Mouse (Mus musculus): Measurements from ENCODE around the gene Rarb. TPM values are rescaled to one million over a fixed set of nuclear protein-coding genes. Genes with fewer than 3 reads are reported as not detected.

The Rarb gene
- polyA plus RNA-seq, 1 experiment: 0.19 TPM

GRCm38 (mm10) chr14:16717821-16718220 lies 101.1 kb downstream of the Rarb start:
- Histone ChIP-seq H3ac (ENCODE audit: control insufficient read depth, insufficient read length) (no peak overlapping the region), H3K4me2 (ENCODE audit: low read depth) (no peak overlapping the region), H3K36me3 (ENCODE audit: control insufficient read depth, insufficient read depth) (no peaks in the 10 kb centered on the region), H3K27me3 (ENCODE audit: control insufficient read depth, insufficient read depth, insufficient read length) (no peaks in the 10 kb centered on the region), H3K4me3 (no peak overlapping the region), H3K79me2 (ENCODE audit: control insufficient read depth, insufficient read depth) (no peaks in the 10 kb centered on the region)
- TF ChIP-seq MYOG (IDR thresholded peaks at IDR 0.05; ENCODE audit: control insufficient read depth in 1 of 3, insufficient read depth in 1 of 3, insufficient read length in 2 of 3, low read depth in 2 of 3) (no peak), POLR2A (IDR thresholded peaks at IDR 0.05; ENCODE audit: insufficient read length, low read depth) (no peak), CEBPB (IDR thresholded peaks at IDR 0.05; ENCODE audit: insufficient read depth, poor library complexity, severe bottlenecking) (no peak), MYOD1 (IDR thresholded peaks at IDR 0.05; ENCODE audit: control insufficient read depth in 1 of 3, insufficient read length in 2 of 3, low read depth in 2 of 3) (no peak), TCF12 (IDR thresholded peaks at IDR 0.05; ENCODE audit: insufficient read depth, poor library complexity, severe bottlenecking) (no peak), REST (IDR thresholded peaks at IDR 0.05; ENCODE audit: insufficient read depth, insufficient read length) (no peak), E2F4 (IDR thresholded peaks at IDR 0.05; ENCODE audit: insufficient read depth) (no peak), SRF (IDR thresholded peaks at IDR 0.05; ENCODE audit: control insufficient read depth, insufficient read length, low read depth) (no peak), MAX (IDR thresholded peaks at IDR 0.05; ENCODE audit: low read depth) (no peak), USF1 (IDR thresholded peaks at IDR 0.05; ENCODE audit: low read depth) (no peak), POLR2AphosphoS2 (IDR thresholded peaks at IDR 0.05; ENCODE audit: insufficient read length, low read depth) (no peak), TCF3 (IDR thresholded peaks at IDR 0.05; ENCODE audit: insufficient read length, low read depth) (no peak)

GRCm38 (mm10) chr14:16714344-16714955 lies 104.5 kb downstream of the Rarb start:
- TF ChIP-seq SRF (IDR thresholded peaks at IDR 0.05; ENCODE audit: control insufficient read depth, insufficient read length, low read depth): no peak
- TF ChIP-seq TCF3 (IDR thresholded peaks at IDR 0.05; ENCODE audit: insufficient read length, low read depth): no peak
- TF ChIP-seq TCF12 (IDR thresholded peaks at IDR 0.05; ENCODE audit: insufficient read depth, poor library complexity, severe bottlenecking): no peak
- TF ChIP-seq E2F4 (IDR thresholded peaks at IDR 0.05; ENCODE audit: insufficient read depth): no peak
- no peak for TF ChIP-seq POLR2AphosphoS2 (IDR thresholded peaks at IDR 0.05; ENCODE audit: insufficient read length, low read depth)
- no peak for TF ChIP-seq MYOG (IDR thresholded peaks at IDR 0.05; ENCODE audit: control insufficient read depth in 1 of 3, insufficient read depth in 1 of 3, insufficient read length in 2 of 3, low read depth in 2 of 3)
- TF ChIP-seq REST (IDR thresholded peaks at IDR 0.05; ENCODE audit: insufficient read depth, insufficient read length): no peak
- TF ChIP-seq USF1 (IDR thresholded peaks at IDR 0.05; ENCODE audit: low read depth): no peak

GRCm38 (mm10) chr14:16713773-16714172 lies 105.2 kb downstream of the Rarb start:
- no peak overlapping the region for H3K4me2 ChIP-seq (ENCODE audit: low read depth)

More at GRCm38 (mm10) chr14:16714344-16714955, 104.5 kb downstream of the Rarb start:
- Histone ChIP-seq H3K79me2 (ENCODE audit: control insufficient read depth, insufficient read depth) (no peaks in the 10 kb centered on the region), H3K36me3 (ENCODE audit: control insufficient read depth, insufficient read depth) (no peaks in the 10 kb centered on the region), H3ac (ENCODE audit: control insufficient read depth, insufficient read length) (no peak overlapping the region), H3K27me3 (ENCODE audit: control insufficient read depth, insufficient read depth, insufficient read length) (no peaks in the 10 kb centered on the region), H3K4me3 (no peak overlapping the region), H3K4me2 (ENCODE audit: low read depth) (no peak overlapping the region)

GRCm38 (mm10) chr14:16699228-16699627 lies 119.7 kb downstream of the Rarb start:
- Histone ChIP-seq H3K27me3 (ENCODE audit: control insufficient read depth, insufficient read depth, insufficient read length) (no peaks in the 10 kb centered on the region), H3K36me3 (ENCODE audit: control insufficient read depth, insufficient read depth) (no peaks in the 10 kb centered on the region), H3K4me3 (no peak overlapping the region), H3ac (ENCODE audit: control insufficient read depth, insufficient read length) (no peak overlapping the region), H3K79me2 (ENCODE audit: control insufficient read depth, insufficient read depth) (no peaks in the 10 kb centered on the region), H3K4me2 (ENCODE audit: low read depth) (no peak overlapping the region)
- TF ChIP-seq REST (IDR thresholded peaks at IDR 0.05; ENCODE audit: insufficient read depth, insufficient read length) (no peak), USF1 (IDR thresholded peaks at IDR 0.05; ENCODE audit: low read depth) (no peak), TCF12 (IDR thresholded peaks at IDR 0.05; ENCODE audit: insufficient read depth, poor library complexity, severe bottlenecking) (no peak), MYOD1 (IDR thresholded peaks at IDR 0.05; ENCODE audit: control insufficient read depth in 1 of 3, insufficient read length in 2 of 3, low read depth in 2 of 3) (no peak)

More at GRCm38 (mm10) chr14:16713773-16714172, 105.2 kb downstream of the Rarb start:
- Histone ChIP-seq H3K27me3 (ENCODE audit: control insufficient read depth, insufficient read depth, insufficient read length) (no peaks in the 10 kb centered on the region), H3K79me2 (ENCODE audit: control insufficient read depth, insufficient read depth) (no peaks in the 10 kb centered on the region), H3ac (ENCODE audit: control insufficient read depth, insufficient read length) (no peak overlapping the region), H3K36me3 (ENCODE audit: control insufficient read depth, insufficient read depth) (no peaks in the 10 kb centered on the region), H3K4me3 (no peak overlapping the region)
- TF ChIP-seq MYOG (IDR thresholded peaks at IDR 0.05; ENCODE audit: control insufficient read depth in 1 of 3, insufficient read depth in 1 of 3, insufficient read length in 2 of 3, low read depth in 2 of 3) (no peak), TCF12 (IDR thresholded peaks at IDR 0.05; ENCODE audit: insufficient read depth, poor library complexity, severe bottlenecking) (no peak), REST (IDR thresholded peaks at IDR 0.05; ENCODE audit: insufficient read depth, insufficient read length) (no peak), MAX (IDR thresholded peaks at IDR 0.05; ENCODE audit: low read depth) (no peak), CEBPB (IDR thresholded peaks at IDR 0.05; ENCODE audit: insufficient read depth, poor library complexity, severe bottlenecking) (no peak), SRF (IDR thresholded peaks at IDR 0.05; ENCODE audit: control insufficient read depth, insufficient read length, low read depth) (no peak), E2F4 (IDR thresholded peaks at IDR 0.05; ENCODE audit: insufficient read depth) (no peak), USF1 (IDR thresholded peaks at IDR 0.05; ENCODE audit: low read depth) (no peak), TCF3 (IDR thresholded peaks at IDR 0.05; ENCODE audit: insufficient read length, low read depth) (no peak)

GRCm38 (mm10) chr14:16695453-16696120 lies 123.4 kb downstream of the Rarb start:
- no peak overlapping the region for H3ac ChIP-seq (ENCODE audit: control insufficient read depth, insufficient read length)
- TF ChIP-seq E2F4 (IDR thresholded peaks at IDR 0.05; ENCODE audit: insufficient read depth) (no peak), CEBPB (IDR thresholded peaks at IDR 0.05; ENCODE audit: insufficient read depth, poor library complexity, severe bottlenecking) (no peak), MAX (IDR thresholded peaks at IDR 0.05; ENCODE audit: low read depth) (no peak), SRF (IDR thresholded peaks at IDR 0.05; ENCODE audit: control insufficient read depth, insufficient read length, low read depth) (no peak), POLR2AphosphoS2 (IDR thresholded peaks at IDR 0.05; ENCODE audit: insufficient read length, low read depth) (no peak), USF1 (IDR thresholded peaks at IDR 0.05; ENCODE audit: low read depth) (no peak), REST (IDR thresholded peaks at IDR 0.05; ENCODE audit: insufficient read depth, insufficient read length) (no peak), TCF12 (IDR thresholded peaks at IDR 0.05; ENCODE audit: insufficient read depth, poor library complexity, severe bottlenecking) (no peak), MYOD1 (IDR thresholded peaks at IDR 0.05; ENCODE audit: control insufficient read depth in 1 of 3, insufficient read length in 2 of 3, low read depth in 2 of 3) (no peak), MYOG (IDR thresholded peaks at IDR 0.05; ENCODE audit: control insufficient read depth in 1 of 3, insufficient read depth in 1 of 3, insufficient read length in 2 of 3, low read depth in 2 of 3) (no peak), POLR2A (IDR thresholded peaks at IDR 0.05; ENCODE audit: insufficient read length, low read depth) (no peak), TCF3 (IDR thresholded peaks at IDR 0.05; ENCODE audit: insufficient read length, low read depth) (no peak)
- no peaks in the 10 kb centered on the region for H3K36me3 ChIP-seq (ENCODE audit: control insufficient read depth, insufficient read depth)
- H3K4me3 ChIP-seq: no peak overlapping the region
- no peak overlapping the region for H3K4me2 ChIP-seq (ENCODE audit: low read depth)
- no peaks in the 10 kb centered on the region for H3K27me3 ChIP-seq (ENCODE audit: control insufficient read depth, insufficient read depth, insufficient read length)
- no peaks in the 10 kb centered on the region for H3K79me2 ChIP-seq (ENCODE audit: control insufficient read depth, insufficient read depth)
